Mouse (Mus musculus) ES-E14 (cell line): ENCODE measurements around the gene Hspb2.

ENCODE experiments used
- CHD2 ChIP-seq: IDR thresholded peaks from 2 replicates; pipeline ENCODE4 v1.6.1; 2014; ENCODE audit warnings: mild to moderate bottlenecking, low read depth, low read length, inconsistent platforms
- HCFC1 ChIP-seq: IDR thresholded peaks from 2 replicates; pipeline ENCODE4 v1.6.1; 2012; ENCODE audit warnings: low read length, inconsistent platforms, borderline replicate concordance; ENCODE audit not compliant: insufficient read depth
- MAFK ChIP-seq: IDR thresholded peaks from 2 replicates; pipeline ENCODE4 v1.6.1; 2014; ENCODE audit warnings: mild to moderate bottlenecking, low read depth, low read length, inconsistent platforms; ENCODE audit not compliant: insufficient read depth
- ZC3H11A ChIP-seq: IDR thresholded peaks from 2 replicates; pipeline ENCODE4 v1.6.1; 2012; ENCODE audit warnings: low read depth, mild to moderate bottlenecking, inconsistent platforms, low read length, borderline replicate concordance
- ZNF384 ChIP-seq: IDR thresholded peaks from 2 replicates; pipeline ENCODE4 v1.6.1; 2012; ENCODE audit warnings: low read depth, low read length, inconsistent platforms

GRCm38 (mm10) chr9:50729600-50729999 is 22.6 kb downstream of the Hspb2 start:
- no peak for TF ChIP-seq HCFC1
- no peak for TF ChIP-seq CHD2
- no peak for TF ChIP-seq MAFK
- TF ChIP-seq ZC3H11A: no peak
- TF ChIP-seq ZNF384: no peak
